Mouse (Mus musculus): ENCODE results near the gene Ms4a7. TPM values are rescaled to one million over a fixed set of nuclear protein-coding genes. Genes with fewer than 3 reads are reported as not detected.

The Ms4a7 gene
- not detected for total RNA-seq (2023)

DNA sequence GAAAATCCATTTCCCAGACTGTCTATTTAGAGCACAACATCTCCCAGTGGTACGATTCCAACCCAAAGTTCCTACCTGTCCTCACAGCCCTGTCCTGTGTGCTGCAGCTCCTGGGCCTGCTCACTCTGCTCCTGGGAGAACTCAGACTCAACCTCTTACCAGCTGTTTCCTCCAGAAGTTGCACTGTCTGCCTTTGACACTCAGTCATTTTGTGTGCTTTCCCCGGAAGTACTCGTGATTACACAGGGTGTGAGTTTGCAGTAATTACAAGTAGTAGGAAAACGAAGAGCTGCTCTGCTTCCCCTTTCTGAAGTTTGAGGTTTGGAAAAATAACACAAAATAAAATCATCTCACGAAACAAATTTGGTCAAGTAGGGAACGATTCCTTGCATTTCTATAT lies at the start of gene Ms4a7:
Gene Ms4a7 (minus strand): TSS at position 215 of the 400 bp plus-strand sequence.

DNA sequence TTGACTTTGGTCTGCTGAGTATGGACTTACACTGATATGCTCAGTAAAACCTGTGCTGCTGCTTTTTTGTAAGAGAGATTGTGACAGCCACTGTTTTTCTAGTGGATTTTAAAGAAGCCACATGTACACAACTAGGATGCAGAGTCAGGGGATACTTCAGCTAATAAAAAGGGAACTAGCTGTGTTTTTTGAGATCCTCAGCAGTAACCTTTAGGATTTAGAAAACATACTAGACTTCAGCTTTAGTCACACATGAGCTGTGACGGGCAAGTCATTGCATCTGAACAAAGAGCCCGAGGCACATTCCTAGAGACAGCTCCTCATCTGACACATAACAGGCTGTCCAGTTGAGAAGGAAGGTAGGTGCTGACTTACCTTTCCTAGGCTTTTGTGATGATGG lies 39.3 kb upstream of the Ms4a7 start, which contains the start of gene Ms4a4a:
Gene Ms4a4a (plus strand): TSS at position 251 of the 400 bp plus-strand sequence.

DNA sequence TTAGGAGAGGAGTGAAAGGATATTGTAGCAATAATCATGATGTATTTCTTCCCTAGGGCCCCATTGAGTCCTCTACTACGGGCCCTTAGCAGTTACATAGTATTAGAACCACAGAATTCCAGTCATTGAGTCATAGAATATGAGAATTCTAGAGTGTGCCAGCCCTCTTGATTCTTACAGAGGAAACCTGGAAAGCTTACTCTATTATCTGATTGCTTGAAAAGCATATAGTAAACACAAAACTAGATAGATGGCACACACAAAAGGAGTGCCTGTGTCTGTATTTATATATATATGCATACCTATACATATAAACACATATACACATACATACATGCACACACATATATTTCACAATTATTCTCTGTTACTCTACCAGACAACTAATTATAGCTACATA lies 21.6 kb downstream of the Ms4a7 start, which contains the start of gene Ms4a14:
Gene Ms4a14 (minus strand): TSS at position 101 of the 400 bp plus-strand sequence.

DNA sequence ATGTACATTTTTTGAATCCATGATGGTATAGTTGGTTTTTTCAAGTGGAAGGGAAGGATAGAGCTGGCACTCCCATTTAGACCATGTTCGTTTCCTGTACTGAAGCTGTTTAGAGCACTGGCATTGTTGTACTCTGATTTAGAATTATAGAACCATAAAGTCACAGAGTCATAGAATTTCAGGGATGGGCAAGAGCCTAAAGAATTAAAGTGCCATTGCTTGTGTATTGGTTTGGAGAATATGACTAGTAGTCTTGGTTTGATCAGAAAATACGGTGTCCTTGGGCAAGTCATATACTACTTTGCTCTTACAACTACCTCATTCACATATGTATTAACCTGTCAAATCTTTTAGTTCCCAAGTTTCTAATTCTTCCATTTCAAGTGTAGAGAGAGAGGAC lies 52.2 kb downstream of the Ms4a7 start, which contains the start of gene Ms4a5:
Gene Ms4a5 (minus strand): TSS at position 101 of the 400 bp plus-strand sequence.

Other genes with a start within 250 kb of the Ms4a7 start
- not detected for gene 1700017D01Rik, start 205.3 kb downstream of the Ms4a7 start, total RNA-seq (2023)
- not detected for gene 1700025F22Rik, start 170.8 kb downstream of the Ms4a7 start, total RNA-seq (2023)
- not detected for gene Ms4a13, start 139.4 kb downstream of the Ms4a7 start, total RNA-seq (2023)
- not detected for gene Ms4a12, start 103.7 kb downstream of the Ms4a7 start, total RNA-seq (2023)
- gene Ms4a1, start 69.9 kb downstream of the Ms4a7 start, total RNA-seq (2023): 23.8 TPM
- gene Ms4a5, start 52.3 kb downstream of the Ms4a7 start, total RNA-seq (2023): not detected
- gene Ms4a14, start 21.7 kb downstream of the Ms4a7 start, total RNA-seq (2023): not detected
- gene Ms4a4a, start 39.4 kb upstream of the Ms4a7 start, total RNA-seq (2023): 2.5 TPM
- gene Ms4a4c, start 68.6 kb upstream of the Ms4a7 start, total RNA-seq (2023): 26.5 TPM
- 839 TPM for gene Ms4a4b, start 107.4 kb upstream of the Ms4a7 start, total RNA-seq (2023)
- gene Ms4a6c, start 133.2 kb upstream of the Ms4a7 start, total RNA-seq (2023): 40.2 TPM
- 354 TPM for gene Gm8369, start 149.8 kb upstream of the Ms4a7 start, total RNA-seq (2023)
- 659 TPM for gene Ms4a6b, start 180.4 kb upstream of the Ms4a7 start, total RNA-seq (2023)
- gene Ms4a4d, start 200.7 kb upstream of the Ms4a7 start, total RNA-seq (2023): not detected